Mouse (Mus musculus): ENCODE results near the gene Ano5.

GRCm38 (mm10) chr7:51600021-51600420 lies 89.2 kb downstream of the Ano5 start:
- TF ChIP-seq CTCF (IDR thresholded peaks at IDR 0.05; ENCODE audit: low read depth, low read length), result no peak
- TF ChIP-seq POLR2A (IDR thresholded peaks at IDR 0.05; ENCODE audit: extremely low read depth, insufficient read depth, low read length), result no peak
